Mouse (Mus musculus): ENCODE results near the gene Fbxo36. TPM values are rescaled to one million over a fixed set of nuclear protein-coding genes. Genes with fewer than 3 reads are reported as not detected.

Fbxo36 gene
- polyA plus RNA-seq, 1 experiment: 2.4 TPM

GRCm38 (mm10) chr1:84890503-84890902, 50.9 kb downstream of the Fbxo36 start:
- no peaks in the 10 kb centered on the region for H3K4me1 ChIP-seq (replicated peaks; ENCODE audit: control insufficient read depth, insufficient read depth, low read length)
- no peak overlapping the region for H3K4me3 ChIP-seq (ENCODE audit: control insufficient read depth, insufficient read depth, low read length)
- no peak overlapping the region for H3K27ac ChIP-seq (ENCODE audit: control insufficient read depth, insufficient read depth, low read length)
- DNase-seq: no peak
- H3K36me3 ChIP-seq (ENCODE audit: control insufficient read depth, insufficient read depth, low read length): no peaks in the 10 kb centered on the region
- 95% methylated on average over 7 of the region's 7 CpGs for WGBS
- TF ChIP-seq CTCF (IDR thresholded peaks at IDR 0.05; ENCODE audit: borderline replicate concordance, control insufficient read depth, extremely low read depth, insufficient read depth, low read length, poor library complexity) (no peak), POLR2A (IDR thresholded peaks at IDR 0.05; ENCODE audit: control insufficient read depth, extremely low read depth, insufficient read depth, low read length, poor library complexity) (no peak)
- no peaks in the 10 kb centered on the region for H3K27me3 ChIP-seq (ENCODE audit: control insufficient read depth, insufficient read depth, low read length)

- no peak for TF ChIP-seq CTCF (IDR thresholded peaks at IDR 0.05; ENCODE audit: borderline replicate concordance, control insufficient read depth, extremely low read depth, insufficient read depth, low read length, poor library complexity)
- TF ChIP-seq POLR2A (IDR thresholded peaks at IDR 0.05; ENCODE audit: control insufficient read depth, extremely low read depth, insufficient read depth, low read length, poor library complexity): no peak
- no peak overlapping the region for H3K27ac ChIP-seq (ENCODE audit: control insufficient read depth, insufficient read depth, low read length)
- DNase-seq: no peak
- no peaks in the 10 kb centered on the region for H3K27me3 ChIP-seq (ENCODE audit: control insufficient read depth, insufficient read depth, low read length)
- no peak overlapping the region for H3K4me3 ChIP-seq (ENCODE audit: control insufficient read depth, insufficient read depth, low read length)
- no peaks in the 10 kb centered on the region for H3K4me1 ChIP-seq (replicated peaks; ENCODE audit: control insufficient read depth, insufficient read depth, low read length)
- WGBS: 89% methylated on average over 9 of the region's 9 CpGs
- no peaks in the 10 kb centered on the region for H3K36me3 ChIP-seq (ENCODE audit: control insufficient read depth, insufficient read depth, low read length)
These were observed 52.1 kb downstream of the Fbxo36 start for GRCm38 (mm10) chr1:84891746-84892145.

GRCm38 (mm10) chr1:84897364-84897763, 57.7 kb downstream of the Fbxo36 start:
- no peak for DNase-seq
- 88% methylated on average over 6 of the region's 6 CpGs for WGBS
- H3K4me1 ChIP-seq (replicated peaks; ENCODE audit: control insufficient read depth, insufficient read depth, low read length): no peaks in the 10 kb centered on the region
- TF ChIP-seq CTCF (IDR thresholded peaks at IDR 0.05; ENCODE audit: borderline replicate concordance, control insufficient read depth, extremely low read depth, insufficient read depth, low read length, poor library complexity): no peak
- no peak for TF ChIP-seq POLR2A (IDR thresholded peaks at IDR 0.05; ENCODE audit: control insufficient read depth, extremely low read depth, insufficient read depth, low read length, poor library complexity)
- H3K4me3 ChIP-seq (ENCODE audit: control insufficient read depth, insufficient read depth, low read length): no peak overlapping the region
- no peaks in the 10 kb centered on the region for H3K36me3 ChIP-seq (ENCODE audit: control insufficient read depth, insufficient read depth, low read length)
- no peaks in the 10 kb centered on the region for H3K27me3 ChIP-seq (ENCODE audit: control insufficient read depth, insufficient read depth, low read length)
- H3K27ac ChIP-seq (ENCODE audit: control insufficient read depth, insufficient read depth, low read length): no peak overlapping the region

- Histone ChIP-seq H3K4me3 (ENCODE audit: control insufficient read depth, insufficient read depth, low read length) (no peak overlapping the region), H3K36me3 (ENCODE audit: control insufficient read depth, insufficient read depth, low read length) (no peaks in the 10 kb centered on the region), H3K27ac (ENCODE audit: control insufficient read depth, insufficient read depth, low read length) (no peak overlapping the region), H3K4me1 (replicated peaks; ENCODE audit: control insufficient read depth, insufficient read depth, low read length) (no peaks in the 10 kb centered on the region), H3K27me3 (ENCODE audit: control insufficient read depth, insufficient read depth, low read length) (no peaks in the 10 kb centered on the region)
- TF ChIP-seq CTCF (IDR thresholded peaks at IDR 0.05; ENCODE audit: borderline replicate concordance, control insufficient read depth, extremely low read depth, insufficient read depth, low read length, poor library complexity) (no peak), POLR2A (IDR thresholded peaks at IDR 0.05; ENCODE audit: control insufficient read depth, extremely low read depth, insufficient read depth, low read length, poor library complexity) (no peak)
- 95% methylated on average over 6 of the region's 6 CpGs for WGBS
- DNase-seq: no peak
These were observed 59.5 kb downstream of the Fbxo36 start for GRCm38 (mm10) chr1:84899156-84899555.

GRCm38 (mm10) chr1:84904467-84904866, 64.8 kb downstream of the Fbxo36 start:
- Histone ChIP-seq H3K4me3 (ENCODE audit: control insufficient read depth, insufficient read depth, low read length) (no peak overlapping the region), H3K36me3 (ENCODE audit: control insufficient read depth, insufficient read depth, low read length) (no peaks in the 10 kb centered on the region), H3K27me3 (ENCODE audit: control insufficient read depth, insufficient read depth, low read length) (no peaks in the 10 kb centered on the region), H3K27ac (ENCODE audit: control insufficient read depth, insufficient read depth, low read length) (no peak overlapping the region), H3K4me1 (replicated peaks; ENCODE audit: control insufficient read depth, insufficient read depth, low read length) (no peaks in the 10 kb centered on the region)
- WGBS: 96% methylated on average over 2 of the region's 2 CpGs
- no peak for TF ChIP-seq POLR2A (IDR thresholded peaks at IDR 0.05; ENCODE audit: control insufficient read depth, extremely low read depth, insufficient read depth, low read length, poor library complexity)
- no peak for TF ChIP-seq CTCF (IDR thresholded peaks at IDR 0.05; ENCODE audit: borderline replicate concordance, control insufficient read depth, extremely low read depth, insufficient read depth, low read length, poor library complexity)
- no peak for DNase-seq

- TF ChIP-seq POLR2A (IDR thresholded peaks at IDR 0.05; ENCODE audit: control insufficient read depth, extremely low read depth, insufficient read depth, low read length, poor library complexity) (no peak), CTCF (IDR thresholded peaks at IDR 0.05; ENCODE audit: borderline replicate concordance, control insufficient read depth, extremely low read depth, insufficient read depth, low read length, poor library complexity) (no peak)
- Histone ChIP-seq H3K4me1 (replicated peaks; ENCODE audit: control insufficient read depth, insufficient read depth, low read length) (no peaks in the 10 kb centered on the region), H3K27ac (ENCODE audit: control insufficient read depth, insufficient read depth, low read length) (no peak overlapping the region), H3K36me3 (ENCODE audit: control insufficient read depth, insufficient read depth, low read length) (no peaks in the 10 kb centered on the region), H3K27me3 (ENCODE audit: control insufficient read depth, insufficient read depth, low read length) (no peaks in the 10 kb centered on the region), H3K4me3 (ENCODE audit: control insufficient read depth, insufficient read depth, low read length) (no peak overlapping the region)
- WGBS: 61% methylated on average over 8 of the region's 8 CpGs
- no peak for DNase-seq
These were observed 70.7 kb downstream of the Fbxo36 start for GRCm38 (mm10) chr1:84910177-84910804.

- no peak overlapping the region for H3K27ac ChIP-seq (ENCODE audit: control insufficient read depth, insufficient read depth, low read length)
- no peak overlapping the region for H3K4me3 ChIP-seq (ENCODE audit: control insufficient read depth, insufficient read depth, low read length)
- no peaks in the 10 kb centered on the region for H3K27me3 ChIP-seq (ENCODE audit: control insufficient read depth, insufficient read depth, low read length)
- no peak for DNase-seq
- no peaks in the 10 kb centered on the region for H3K36me3 ChIP-seq (ENCODE audit: control insufficient read depth, insufficient read depth, low read length)
- TF ChIP-seq POLR2A (IDR thresholded peaks at IDR 0.05; ENCODE audit: control insufficient read depth, extremely low read depth, insufficient read depth, low read length, poor library complexity) (no peak), CTCF (IDR thresholded peaks at IDR 0.05; ENCODE audit: borderline replicate concordance, control insufficient read depth, extremely low read depth, insufficient read depth, low read length, poor library complexity) (no peak)
- no peaks in the 10 kb centered on the region for H3K4me1 ChIP-seq (replicated peaks; ENCODE audit: control insufficient read depth, insufficient read depth, low read length)
- WGBS: 95% methylated on average over 11 of the region's 11 CpGs
These were observed 72.9 kb downstream of the Fbxo36 start for GRCm38 (mm10) chr1:84912571-84912970.
